11 mouse cellular contexts compared by ENCODE assay signal in genomic region chr13:77046416-77046815, GRCm38 (mm10).
DNase-seq lines count a peak whose midpoint lies in the region; ATAC-seq and TF ChIP-seq lines count a peak whose summit lies in the region.
"Had no signal": no experiment of that assay in that cellular context is flagged by ENCODE, and none has a peak within 500 bp of the region (broad histone marks: within the 10 kb centered on the region; RNA-seq: fewer than 3 reads in every experiment).

No protein-coding gene starts in this region.

- TF ChIP-seq POLR2A in brain, embryonic 14.5 days (IDR thresholded peaks at IDR 0.05; ENCODE audit: borderline replicate concordance, extremely low read depth, insufficient read depth, insufficient read length, poor library complexity, severe bottlenecking) = no peak

- H3K4me3 ChIP-seq in forebrain, embryonic 16.5 days (replicated peaks; ENCODE audit: low read length) = peak overlapping the region; percentile 39
- H3K4me3 ChIP-seq in intestine, postnatal 0 days (ENCODE audit: low read depth, low read length) = no peak overlapping the region
- H3K4me3 ChIP-seq: megakaryocyte, embryonic 14.5 days had no signal

- no peak for TF ChIP-seq CTCF in brain, embryonic 14.5 days (IDR thresholded peaks at IDR 0.05; ENCODE audit: borderline replicate concordance, extremely low read depth, insufficient read depth, insufficient read length)
- no peak for TF ChIP-seq CTCF in intestine, postnatal 0 days (IDR thresholded peaks at IDR 0.05; ENCODE audit: low read depth)

- H3K4me2 ChIP-seq in forebrain, embryonic 16.5 days (ENCODE audit: low read length) = peak overlapping the region; percentile 50
- H3K4me2 ChIP-seq in intestine, postnatal 0 days (replicated peaks; ENCODE audit: low read depth) = no peak overlapping the region

- peak; percentile 11 for DNase-seq in layer of hippocampus, adult 11-12 months (ENCODE audit: low spot score)
- DNase-seq in layer of hippocampus, adult 9-10 months (ENCODE audit: low spot score) = no peak
- DNase-seq in brain, embryonic 14.5 days (ENCODE audit: low read depth) = peak; percentile 83
- peak; percentile 64 for DNase-seq in left cerebral cortex, postnatal 4 days
- DNase-seq in urinary bladder, postnatal 25 days (ENCODE audit: low spot score) = no peak
- DNase-seq in adrenal gland, postnatal 10 days = no peak
- DNase-seq: thymus, postnatal 25 days had no signal

- WGBS in forebrain, embryonic 16.5 days = 40% methylated on average over 10 of the region's 10 CpGs
- 79% methylated on average over 10 of the region's 10 CpGs for WGBS in intestine, postnatal 0 days

- no peaks in the 10 kb centered on the region for H3K27me3 ChIP-seq in forebrain, embryonic 16.5 days (replicated peaks; ENCODE audit: control insufficient read depth, insufficient read depth, low read length)
- no peaks in the 10 kb centered on the region for H3K27me3 ChIP-seq in intestine, postnatal 0 days (replicated peaks; ENCODE audit: control insufficient read depth, insufficient read depth, low read length)
- H3K27me3 ChIP-seq: megakaryocyte, embryonic 14.5 days had no signal

- no peaks in the 10 kb centered on the region for H3K36me3 ChIP-seq in forebrain, embryonic 16.5 days (ENCODE audit: control insufficient read depth, insufficient read depth)
- H3K36me3 ChIP-seq in intestine, postnatal 0 days (ENCODE audit: control insufficient read depth, insufficient read depth) = no peaks in the 10 kb centered on the region

- H3K4me1 ChIP-seq in forebrain, embryonic 16.5 days (replicated peaks; ENCODE audit: control insufficient read depth, insufficient read depth, low read length) = peaks cover 6% of the 10 kb centered on the region; the same call in 1 of the 2 replicates
- H3K4me1 ChIP-seq in intestine, postnatal 0 days (replicated peaks; ENCODE audit: control insufficient read depth, insufficient read depth, low read length) = no peaks in the 10 kb centered on the region; the same call in 1 of the 2 replicates
- H3K4me1 ChIP-seq: megakaryocyte, embryonic 14.5 days had no signal

- H3K9ac ChIP-seq in forebrain, embryonic 16.5 days (replicated peaks; ENCODE audit: low read depth, low read length) = peak overlapping the region; percentile 48
- no peak overlapping the region for H3K9ac ChIP-seq in intestine, postnatal 0 days (ENCODE audit: low read depth, low read length)
- H3K9ac ChIP-seq: liver, embryonic 14.5 days had no signal

- H3K9me3 ChIP-seq in forebrain, embryonic 16.5 days (ENCODE audit: control insufficient read depth, low read length) = no peaks in the 10 kb centered on the region
- no peaks in the 10 kb centered on the region for H3K9me3 ChIP-seq in intestine, postnatal 0 days (ENCODE audit: control insufficient read depth)
- H3K9me3 ChIP-seq: megakaryocyte, embryonic 14.5 days had no signal

- peak overlapping the region; percentile 61 for H3K27ac ChIP-seq in forebrain, embryonic 16.5 days (ENCODE audit: low read length)
- no peak overlapping the region for H3K27ac ChIP-seq in intestine, postnatal 0 days (ENCODE audit: low read depth, low read length)
- H3K27ac ChIP-seq: liver, embryonic 14.5 days had no signal

- intact Hi-C loops in left cerebral cortex, postnatal 4 days (cut with DNase I) = loop anchor here (5.0 to 10.0 kb wide), 3 partner anchors 202 to 1146 kb away; no protein-coding TSS in a partner anchor

- peak; percentile 24 for ATAC-seq in forebrain, embryonic 16.5 days
- no peak for ATAC-seq in intestine, postnatal 0 days

Comparison
In these comparisons a context has a peak if more than half of its experiments do, and no peak if none do; other contexts are left out.
1. DNase-seq: peak in layer of hippocampus, adult 11-12 months (single experiment), brain, embryonic 14.5 days (single experiment) and left cerebral cortex, postnatal 4 days (single experiment); none in layer of hippocampus, adult 9-10 months (single experiment), urinary bladder, postnatal 25 days (single experiment) and adrenal gland, postnatal 10 days (single experiment).